Mouse (Mus musculus) ES-Bruce4 (cell line): ENCODE measurements around the gene Ptpdc1. TPM values are rescaled to one million over a fixed set of nuclear protein-coding genes. Genes with fewer than 3 reads are reported as not detected.

Experiments
- H3K27ac ChIP-seq: 2 replicates; pipeline ENCODE4 v1.5.1; 2012; ENCODE audit warnings: low read length, inconsistent platforms; ENCODE audit not compliant: insufficient read depth
- H3K27me3 ChIP-seq: 2 replicates; pipeline ENCODE4 v1.6.1; 2012; ENCODE audit warnings: mild to moderate bottlenecking, low read length, inconsistent platforms; ENCODE audit not compliant: control insufficient read depth, poor library complexity, insufficient read depth, severe bottlenecking
- H3K36me3 ChIP-seq: 2 replicates; pipeline ENCODE4 v1.6.1; 2012; ENCODE audit warnings: inconsistent platforms, mild to moderate bottlenecking, low read length, moderate library complexity; ENCODE audit not compliant: control insufficient read depth, poor library complexity, insufficient read depth, severe bottlenecking
- H3K4me1 ChIP-seq: one replicate; pipeline ENCODE4 v1.8.1; 2011; ENCODE audit warnings: low read length; ENCODE audit not compliant: control insufficient read depth, insufficient read depth
- H3K4me3 ChIP-seq: 2 replicates; pipeline ENCODE4 v1.5.1; 2011; ENCODE audit warnings: low read depth, mild to moderate bottlenecking, low read length
- H3K9ac ChIP-seq: 2 replicates; pipeline ENCODE4 v1.6.1; 2012; ENCODE audit warnings: low read depth, mild to moderate bottlenecking, inconsistent platforms; ENCODE audit not compliant: poor library complexity, severe bottlenecking
- H3K9me3 ChIP-seq: replicated peaks from 2 replicates; pipeline ENCODE4 v1.6.1; 2012; ENCODE audit warnings: mild to moderate bottlenecking, low read length, inconsistent platforms; ENCODE audit not compliant: control insufficient read depth, poor library complexity, insufficient read depth, severe bottlenecking
- CTCF ChIP-seq: IDR thresholded peaks from one replicate; pipeline ENCODE4 v1.8.1; 2011; ENCODE audit warnings: low read depth, low read length
- EP300 ChIP-seq: IDR thresholded peaks from 2 replicates; pipeline ENCODE4 v1.6.1; 2011; ENCODE audit warnings: low read depth, low read length; ENCODE audit not compliant: insufficient read depth
- POLR2A ChIP-seq: IDR thresholded peaks from one replicate; pipeline ENCODE4 v1.8.1; 2011; ENCODE audit warnings: low read length; ENCODE audit not compliant: insufficient read depth
- polyA plus RNA-seq: library from polyadenylated mRNA; stranded (reverse); fragments of >200 nt; gene quantifications from 2 replicates; pipeline ENCODE4 v1.2.4, GENCODE M21; 2011; ENCODE audit warnings: low read depth; ENCODE audit not compliant: missing spikeins, insufficient read depth, insufficient read length

The Ptpdc1 gene
- polyA plus RNA-seq: 6.2 and 7.0 TPM in 2 replicates

DNA sequence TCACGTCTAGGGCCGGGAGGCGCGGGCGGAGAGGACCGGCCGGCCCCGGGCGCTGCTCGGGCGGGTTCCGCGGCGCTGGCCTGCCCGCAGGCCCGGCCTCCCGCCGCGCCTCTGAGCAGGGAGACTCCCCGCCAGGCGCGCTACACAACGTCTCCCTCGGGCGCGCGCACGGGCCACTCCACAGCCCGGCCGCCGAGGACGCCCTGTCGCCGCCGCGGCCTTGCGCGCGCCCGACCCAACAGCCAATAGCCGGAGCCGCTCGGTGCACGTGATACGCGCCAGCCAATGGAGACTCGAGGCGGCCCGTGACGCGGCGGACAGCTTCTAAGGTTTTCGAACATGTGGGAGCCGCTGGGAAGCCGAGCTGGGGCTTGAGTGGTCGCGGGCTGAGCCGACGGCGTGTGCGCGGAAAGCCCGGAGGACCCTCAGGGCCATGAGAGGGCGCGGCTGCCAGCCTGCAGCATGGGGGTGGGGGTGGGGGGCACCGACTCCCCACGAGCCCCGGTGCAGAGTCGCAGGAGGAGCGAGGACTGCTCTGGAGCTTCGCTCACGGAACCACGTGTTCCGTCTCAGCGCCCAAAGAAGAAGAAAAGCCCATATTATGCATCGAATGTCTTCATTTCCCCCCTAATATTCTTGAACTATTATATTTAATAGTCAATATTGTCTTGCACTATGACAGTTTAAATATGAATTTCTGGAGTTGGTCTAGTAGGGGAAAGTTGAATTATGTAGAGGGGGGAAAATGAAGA is at the start of gene Ptpdc1:
Gene Ptpdc1, minus strand, starts transcription at position 232 of the 752 bp plus-strand sequence.
- Histone ChIP-seq H3K9me3 (peaks cover 5% of the 10 kb centered on the region; the same call in 1 of the 2 replicates), H3K36me3 (no peaks in the 10 kb centered on the region), H3K27ac (no peak within 1 kb of the TSS), H3K4me3 (peak within 1 kb of the TSS; percentile 69), H3K4me1 (no peaks in the 10 kb centered on the region), H3K9ac (peak within 1 kb of the TSS; percentile 76), H3K27me3 (peaks cover 9% of the 10 kb centered on the region)
- TF ChIP-seq CTCF (no peak), POLR2A (no peak), EP300 (no peak)

DNA sequence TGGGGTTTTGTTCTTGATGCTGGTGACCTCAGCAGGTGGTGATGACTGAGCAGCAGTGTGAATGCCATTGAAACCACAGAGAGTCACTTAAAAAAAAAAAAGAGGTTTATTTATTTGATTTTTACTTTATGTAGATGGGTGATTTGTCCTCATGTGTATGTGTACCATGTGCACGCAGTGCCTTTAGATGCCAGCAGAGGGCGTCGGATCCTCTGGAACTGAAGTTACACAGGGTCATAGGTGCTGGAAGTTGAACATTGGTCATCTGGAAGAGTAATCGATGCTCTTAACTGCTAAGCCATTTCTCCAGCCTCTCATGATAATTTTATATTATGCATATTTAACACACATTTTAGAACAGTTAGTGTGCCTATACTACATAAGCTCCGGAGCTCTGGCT is 49.1 kb upstream of the Ptpdc1 start:
- no peak overlapping the region for H3K27ac ChIP-seq
- peaks cover 7% of the 10 kb centered on the region for H3K27me3 ChIP-seq
- no peak overlapping the region for H3K4me3 ChIP-seq
- H3K9ac ChIP-seq: no peak overlapping the region
- H3K9me3 ChIP-seq: no peaks in the 10 kb centered on the region
- TF ChIP-seq POLR2A (no peak), CTCF (peak; percentile 43)
- no peaks in the 10 kb centered on the region for H3K36me3 ChIP-seq
- H3K4me1 ChIP-seq: no peaks in the 10 kb centered on the region

DNA sequence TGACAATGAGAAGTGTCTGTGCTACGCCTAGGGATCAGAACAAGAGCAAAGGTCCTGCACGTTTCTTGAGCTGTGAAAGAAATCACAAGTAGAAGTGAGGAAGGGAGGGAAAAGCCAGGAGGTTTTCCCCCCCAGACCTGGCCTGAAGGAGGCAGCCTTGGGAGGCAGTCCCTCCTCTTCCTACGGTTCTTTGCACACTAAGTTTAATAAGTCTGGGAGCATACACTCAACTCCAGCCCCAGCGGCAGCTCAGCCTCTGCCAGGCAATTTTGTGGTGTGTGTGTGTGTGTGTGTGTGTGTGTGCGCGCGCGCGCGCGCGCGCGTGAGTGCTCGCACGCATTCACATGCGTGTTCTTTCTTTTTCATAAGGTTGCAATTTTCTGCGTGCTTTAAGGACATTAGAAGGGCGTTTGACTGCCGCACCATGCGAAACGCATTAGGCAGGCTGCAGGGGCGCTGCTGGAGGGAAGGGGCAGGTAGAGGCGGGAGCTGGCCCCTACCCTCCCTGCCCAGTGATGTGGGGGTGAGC is 46.9 kb upstream of the Ptpdc1 start:
- Histone ChIP-seq H3K27ac (no peak overlapping the region), H3K36me3 (no peaks in the 10 kb centered on the region), H3K9me3 (no peaks in the 10 kb centered on the region), H3K4me3 (peak overlapping the region; percentile 16; the same call in 1 of the 2 replicates), H3K9ac (no peak overlapping the region), H3K4me1 (no peaks in the 10 kb centered on the region), H3K27me3 (peaks cover 19% of the 10 kb centered on the region)
- TF ChIP-seq EP300 (no peak), POLR2A (no peak), CTCF (no peak)

DNA sequence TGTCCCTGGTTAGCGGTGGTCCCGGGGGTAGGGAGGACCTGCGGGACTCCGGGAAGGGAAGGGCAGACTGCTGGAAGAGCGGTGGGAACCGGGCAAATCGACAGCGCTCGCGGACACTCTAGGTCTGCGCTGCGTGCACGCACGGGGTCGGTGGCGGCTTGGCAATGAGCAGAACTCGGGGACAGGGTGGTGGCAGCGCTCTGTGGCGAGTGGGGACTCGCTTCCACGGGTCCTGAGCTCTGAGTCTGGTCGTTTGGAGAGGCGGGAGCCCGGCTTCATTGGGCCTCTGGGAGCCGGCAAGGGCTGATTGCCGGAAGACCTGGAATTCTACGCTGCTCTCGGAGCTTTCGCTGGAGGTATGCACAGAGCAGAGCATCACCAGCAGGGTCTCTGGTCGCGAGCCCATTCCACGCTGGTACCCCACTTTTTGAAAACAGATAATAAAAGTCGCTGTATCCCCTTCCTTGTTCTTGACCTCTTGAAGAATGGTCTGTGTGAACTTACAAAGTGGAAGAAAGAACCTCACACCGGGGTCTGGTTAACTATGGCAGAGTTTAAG is 43.6 kb upstream of the Ptpdc1 start:
- H3K4me3 ChIP-seq: peak overlapping the region; percentile 4; the same call in 1 of the 2 replicates
- no peaks in the 10 kb centered on the region for H3K4me1 ChIP-seq
- H3K27ac ChIP-seq: no peak overlapping the region
- H3K27me3 ChIP-seq: peaks cover 40% of the 10 kb centered on the region
- H3K36me3 ChIP-seq: no peaks in the 10 kb centered on the region
- TF ChIP-seq POLR2A: no peak
- no peak for TF ChIP-seq EP300
- TF ChIP-seq CTCF: no peak
- H3K9me3 ChIP-seq: no peaks in the 10 kb centered on the region
- 0 out of 2 replicates have a peak overlapping the region, but pooled peaks have one; percentile 19 for H3K9ac ChIP-seq

DNA sequence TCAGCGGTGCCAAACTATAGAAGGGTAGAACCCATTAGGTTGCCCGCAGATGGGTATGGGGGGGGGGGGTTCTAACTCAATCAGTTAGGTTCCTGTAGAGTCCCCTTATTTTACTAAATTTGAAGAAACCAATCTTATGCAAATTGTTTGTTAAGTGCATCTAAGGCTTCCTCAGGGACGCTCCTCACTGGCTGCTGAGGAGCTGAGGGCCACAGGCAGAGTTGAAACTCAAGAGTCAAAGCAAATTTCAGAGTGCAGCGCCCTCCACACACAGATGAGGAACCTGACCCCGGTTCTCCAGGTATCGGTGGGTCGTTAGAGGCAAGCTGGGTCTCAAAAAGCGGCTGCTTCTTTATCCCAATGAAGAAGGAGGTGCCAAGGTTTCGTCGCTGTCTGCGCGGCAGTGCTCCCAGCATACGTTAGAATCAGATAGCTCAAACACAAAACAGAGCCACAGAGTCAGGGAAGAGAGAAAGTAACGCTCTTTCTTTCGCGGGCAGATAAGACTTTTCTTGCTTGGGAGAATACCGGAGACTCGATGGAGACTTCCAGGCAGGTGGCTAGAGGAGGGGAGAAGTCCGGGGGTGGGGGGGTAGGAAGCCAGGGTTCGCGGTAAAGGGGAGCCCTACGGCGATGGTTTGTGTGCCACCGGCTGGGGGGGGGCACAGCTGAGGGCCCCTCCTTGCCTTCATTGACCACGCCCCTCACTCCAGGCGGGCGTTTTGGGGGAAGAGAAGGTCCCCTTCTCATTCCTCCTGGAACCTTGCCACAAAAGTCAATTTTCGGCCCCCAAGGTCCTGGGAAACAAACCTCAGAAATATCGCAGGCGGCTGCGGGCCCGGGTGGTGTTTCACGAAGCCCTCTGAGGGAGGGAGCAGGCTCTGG is 42.9 kb upstream of the Ptpdc1 start:
- TF ChIP-seq POLR2A (no peak), EP300 (no peak), CTCF (no peak)
- H3K27ac ChIP-seq: no peak overlapping the region
- H3K9ac ChIP-seq: 0 out of 2 replicates have a peak overlapping the region, but pooled peaks have one; percentile 19
- H3K27me3 ChIP-seq: peaks cover 47% of the 10 kb centered on the region
- H3K4me1 ChIP-seq: no peaks in the 10 kb centered on the region
- peak overlapping the region; percentile 4; the same call in 1 of the 2 replicates for H3K4me3 ChIP-seq
- no peaks in the 10 kb centered on the region for H3K9me3 ChIP-seq
- no peaks in the 10 kb centered on the region for H3K36me3 ChIP-seq
